Mouse (Mus musculus) embryonic fibroblast, embryonic 13.5 days (primary cell): Measurements from ENCODE around the gene Sfrp4.

ENCODE experiments used
- CTCF ChIP-seq: IDR thresholded peaks from 2 replicates; pipeline ENCODE4 v1.5.1; 2011; ENCODE audit warnings: mild to moderate bottlenecking, control low read depth, low read length, moderate library complexity, borderline replicate concordance; ENCODE audit not compliant: insufficient read depth
- POLR2A ChIP-seq: IDR thresholded peaks from 2 replicates; pipeline ENCODE4 v1.6.1; 2011; ENCODE audit warnings: low read depth, mild to moderate bottlenecking, control low read depth, low read length, moderate library complexity

GRCm38 (mm10) chr13:19623228-19623905 lies 463 bp downstream of the Sfrp4 start:
- no peak for TF ChIP-seq CTCF
- no peak for TF ChIP-seq POLR2A
